Mouse (Mus musculus) liver, embryonic 16.5 days (tissue): ENCODE results near the gene Zfp595. TPM values are rescaled to one million over a fixed set of nuclear protein-coding genes. Genes with fewer than 3 reads are reported as not detected.
"Not testable (repeated sequence)": the region's sequence is repeated elsewhere in the genome, so short reads cannot be mapped to it uniquely, and the experiment has no call there.

ENCODE experiments used
- ATAC-seq: fragments of 200-750 bp; cut with Nextera tagmentation; 2 replicates; pipeline ENCODE4 v1.8.0; 2017; ENCODE audit warnings: low read depth, mild to moderate bottlenecking, moderate number of reproducible peaks, moderate library complexity
- H3K27ac ChIP-seq: fragments of 300-500 bp; sonication (generic); 2 replicates; pipeline ENCODE4 v1.5.1; 2014; ENCODE audit warnings: mild to moderate bottlenecking, low read length
- H3K27me3 ChIP-seq: fragments of 300-500 bp; sonication (generic); 2 replicates; pipeline ENCODE4 v1.6.1; 2014; ENCODE audit warnings: low read depth, low read length, mixed read lengths; ENCODE audit not compliant: control insufficient read depth, insufficient read depth
- H3K36me3 ChIP-seq: fragments of 300-500 bp; sonication (generic); 2 replicates; pipeline ENCODE4 v1.6.1; 2014; ENCODE audit warnings: mild to moderate bottlenecking; ENCODE audit not compliant: control insufficient read depth, insufficient read depth
- H3K4me1 ChIP-seq: fragments of 300-500 bp; sonication (generic); 2 replicates; pipeline ENCODE4 v1.6.1; 2014; ENCODE audit warnings: low read depth, low read length, mixed read lengths; ENCODE audit not compliant: control insufficient read depth
- H3K4me2 ChIP-seq: fragments of 300-500 bp; sonication (generic); 2 replicates; pipeline ENCODE4 v1.6.1; 2014; ENCODE audit warnings: low read depth, low read length, mixed read lengths
- H3K4me3 ChIP-seq: fragments of 300-500 bp; sonication (generic); 2 replicates; pipeline ENCODE4 v1.5.1; 2014; ENCODE audit warnings: low read depth, mild to moderate bottlenecking, low read length
- H3K9ac ChIP-seq: fragments of 300-500 bp; sonication (generic); 2 replicates; pipeline ENCODE4 v1.6.1; 2014; ENCODE audit warnings: low read depth, low read length
- H3K9me3 ChIP-seq: fragments of 300-500 bp; sonication (generic); replicated peaks from 2 replicates; pipeline ENCODE4 v1.6.1; 2016; ENCODE audit warnings: low read length; ENCODE audit not compliant: control insufficient read depth
- WGBS: fragments of 180-500 bp; shearing (Covaris S2); extraction: QIAGEN DNeasy Blood & Tissue Kit; methylation state at CpG from one replicate; pipeline ENCODE4 v1.1.7; 2014; ENCODE audit not compliant: insufficient replicate concordance; 5-methylcytosine and 5-hydroxymethylcytosine counted together
- polyA plus RNA-seq: library from polyadenylated mRNA; unstranded; fragments of >200 nt; fragmentation: Nextera tagmentation; extraction: Ambion mirVana; gene quantifications from 2 replicates; pipeline ENCODE4 v1.2.1, GENCODE M21; 2015

Gene Zfp595
- polyA plus RNA-seq, 1 experiment from 2014 or later: 0.65 TPM

DNA sequence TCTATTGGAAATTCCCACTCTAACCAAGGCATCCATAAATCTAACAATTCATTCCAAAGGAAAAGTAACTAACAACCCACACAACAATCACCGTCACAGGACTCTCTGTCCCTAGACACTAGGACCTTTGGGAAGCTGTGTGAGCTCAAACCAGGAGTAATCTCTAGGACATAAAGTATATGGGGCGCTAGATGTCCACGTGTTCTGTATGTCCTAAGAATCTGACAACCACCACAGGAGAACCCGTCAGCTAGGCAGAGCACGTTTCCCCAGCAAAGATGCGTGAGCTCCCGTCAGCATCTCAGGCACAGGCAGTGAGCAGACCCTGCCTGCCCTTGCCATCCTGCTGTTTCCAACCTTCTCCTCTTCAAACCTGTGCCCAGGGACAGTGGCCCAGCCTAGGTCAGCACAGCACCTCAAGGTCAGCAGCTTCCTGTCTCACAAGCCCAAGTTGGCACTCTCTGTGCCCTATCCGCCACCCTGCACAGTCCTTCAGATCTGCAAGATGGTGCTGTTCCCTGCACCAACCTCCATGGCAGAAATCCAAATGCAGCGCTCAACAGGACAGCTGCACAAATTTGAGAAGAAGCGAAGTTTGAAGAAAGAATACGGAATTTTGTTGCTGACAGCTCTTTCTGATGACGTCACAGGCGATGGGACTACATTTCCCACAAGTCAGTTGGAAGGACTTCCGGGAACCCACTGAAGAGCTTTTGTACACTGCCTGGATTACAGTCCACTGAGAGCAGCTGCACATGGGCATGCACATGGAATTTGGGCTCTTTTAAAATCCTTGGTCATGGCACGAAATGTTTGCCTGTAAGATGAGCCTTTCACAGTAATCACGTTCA lies 26.3 kb downstream of the Zfp595 start, which contains the start of gene Zfp457:
Gene Zfp457 (minus strand): TSS at position 664 of the 851 bp plus-strand sequence.
- 6% methylated on average over 16 of the region's 16 CpGs for WGBS
- Histone ChIP-seq H3K27ac (no peak within 1 kb of the TSS), H3K4me1 (peaks cover 7% of the 10 kb centered on the region), H3K9me3 (no peaks in the 10 kb centered on the region), H3K27me3 (no peaks in the 10 kb centered on the region), H3K4me2 (peak within 1 kb of the TSS; percentile 92), H3K4me3 (peak within 1 kb of the TSS; percentile 73), H3K9ac (peak within 1 kb of the TSS; percentile 68), H3K36me3 (no peaks in the 10 kb centered on the region)
- peak; percentile 97 for ATAC-seq

DNA sequence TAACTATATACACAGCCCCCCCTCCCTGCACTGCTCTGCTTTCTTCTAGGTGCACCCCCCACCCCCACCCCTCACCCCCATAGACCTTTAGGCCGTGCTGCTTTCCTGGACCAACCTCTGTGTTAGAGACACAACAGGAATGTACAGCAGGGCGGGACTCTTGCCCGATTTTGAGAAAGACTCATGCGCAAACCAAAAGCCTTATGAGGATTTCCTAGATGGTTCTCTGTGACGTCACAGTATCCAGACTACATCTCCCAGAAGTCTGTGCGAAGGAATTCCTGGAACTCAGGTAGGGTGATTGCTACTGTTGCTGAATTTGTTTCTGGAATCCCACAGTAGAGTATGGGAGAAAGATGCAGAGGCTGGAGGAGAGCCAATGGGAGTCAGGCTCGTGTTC lies 54.1 kb downstream of the Zfp595 start, which contains the start of gene Zfp458:
Gene Zfp458 (minus strand): TSS at position 153 of the 400 bp plus-strand sequence.
- H3K27ac ChIP-seq: no peak within 1 kb of the TSS
- no peak within 1 kb of the TSS for H3K4me2 ChIP-seq
- WGBS: 29% methylated on average over 7 of the region's 7 CpGs
- H3K4me3 ChIP-seq: no peak within 1 kb of the TSS
- H3K9me3 ChIP-seq: no peaks in the 10 kb centered on the region
- no peak for ATAC-seq
- H3K9ac ChIP-seq: no peak within 1 kb of the TSS
- no peaks in the 10 kb centered on the region for H3K36me3 ChIP-seq
- H3K4me1 ChIP-seq: no peaks in the 10 kb centered on the region
- H3K27me3 ChIP-seq: no peaks in the 10 kb centered on the region

DNA sequence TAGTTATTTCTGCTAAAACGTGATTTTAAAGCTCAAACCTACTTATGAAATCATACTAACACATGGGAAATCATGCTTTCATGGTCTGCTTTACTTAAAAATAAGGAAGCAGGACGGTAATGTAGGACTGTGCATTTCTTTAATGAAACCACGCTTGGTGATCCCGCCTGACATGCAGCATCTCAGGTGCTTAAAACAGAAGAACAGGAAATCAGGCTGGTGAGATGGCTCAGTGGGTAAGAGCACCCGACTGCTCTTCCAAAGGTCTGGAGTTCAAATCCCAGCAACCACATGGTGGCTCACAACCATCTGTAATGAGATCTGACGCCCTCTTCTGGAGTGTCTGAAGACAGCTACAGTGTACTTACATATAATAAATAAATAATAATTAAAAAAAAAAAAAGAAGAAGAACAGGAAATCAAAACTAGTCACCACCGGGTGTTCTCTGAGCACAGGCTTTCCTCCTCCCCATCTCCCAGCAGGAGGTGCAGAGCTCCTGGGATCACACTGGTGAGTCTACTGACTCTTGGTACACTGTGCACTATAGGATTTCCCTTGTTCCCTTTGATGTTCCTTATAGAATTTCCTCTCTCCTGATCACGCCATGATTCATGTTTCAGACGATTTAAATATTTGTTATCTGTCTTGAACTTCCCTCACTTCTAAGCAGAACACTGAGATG lies 62.8 kb downstream of the Zfp595 start:
- H3K4me1 ChIP-seq, H3K27me3 ChIP-seq, H3K27ac ChIP-seq, H3K9me3 ChIP-seq, H3K36me3 ChIP-seq: not testable (repeated sequence)
- ATAC-seq: 0 out of 2 replicates have a peak, but pooled peaks have one; percentile 19
- Histone ChIP-seq H3K4me2 (peak overlapping the region; percentile 72), H3K4me3 (peak overlapping the region; percentile 79), H3K9ac (peak overlapping the region; percentile 77)
- 30% methylated on average over 8 of the region's 9 CpGs for WGBS

DNA sequence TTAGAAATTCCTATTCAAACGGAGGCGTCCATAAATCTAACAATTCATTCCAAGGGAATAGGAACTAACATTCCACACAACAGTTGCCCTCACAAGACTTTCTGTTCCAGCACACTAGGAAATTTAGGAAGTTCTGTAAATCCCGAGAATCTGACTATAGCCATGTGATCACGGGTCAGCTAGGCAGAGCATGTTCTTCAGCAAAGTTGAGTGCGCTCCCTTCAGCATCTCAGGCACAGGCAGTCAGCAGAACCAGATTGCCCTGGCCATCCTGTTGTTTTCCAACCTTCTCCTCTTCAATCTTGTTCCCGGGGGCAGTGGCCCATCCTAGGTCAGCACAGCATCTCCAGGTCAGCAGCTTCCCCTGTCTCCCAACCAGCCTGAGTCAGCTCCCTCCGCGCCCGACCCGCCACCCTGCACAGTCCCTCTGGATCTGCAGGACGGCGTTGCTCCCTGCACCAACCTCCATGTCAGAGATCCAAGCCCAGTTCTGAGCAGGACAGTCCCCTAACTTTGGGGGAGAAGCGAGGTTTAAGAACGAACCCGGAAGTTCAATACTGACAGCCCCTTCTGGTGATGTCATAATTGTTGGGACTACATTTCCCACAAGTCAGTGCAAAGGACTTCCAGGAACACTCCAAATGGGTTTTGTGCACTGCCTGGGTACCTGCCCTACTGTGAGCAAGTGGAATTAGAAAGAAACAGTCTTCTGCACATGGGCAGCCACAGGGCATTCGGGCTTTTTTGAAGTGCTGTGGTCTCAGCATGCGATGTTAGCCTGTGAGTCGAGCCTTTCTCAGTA lies 63.6 kb downstream of the Zfp595 start:
- Histone ChIP-seq H3K4me2 (peak overlapping the region; percentile 72), H3K4me3 (peak overlapping the region; percentile 79), H3K9me3 (no peaks in the 10 kb centered on the region; the same call in 1 of the 2 replicates), H3K27me3 (no peaks in the 10 kb centered on the region), H3K36me3 (no peaks in the 10 kb centered on the region), H3K27ac (peak overlapping the region; percentile 59), H3K9ac (peak overlapping the region; percentile 77), H3K4me1 (no peaks in the 10 kb centered on the region; the same call in 1 of the 2 replicates)
- ATAC-seq: peak; percentile 96
- 6% methylated on average over 18 of the region's 18 CpGs for WGBS

Other genes with a start within 250 kb of the Zfp595 start
- gene Zfp708, start 234.6 kb downstream of the Zfp595 start, polyA plus RNA-seq: 0.60 and 0.83 TPM in 2 replicates
- gene Gm28557, start 224.0 kb downstream of the Zfp595 start, polyA plus RNA-seq: 1.1 and 1.2 TPM in 2 replicates
- gene Rslcan18, start 216.3 kb downstream of the Zfp595 start, polyA plus RNA-seq: 0.17 and 0.26 TPM in 2 replicates
- 0.44 and 0.49 TPM in 2 replicates for gene Zfp759, start 210.9 kb downstream of the Zfp595 start, polyA plus RNA-seq
- gene Rsl1, start 159.4 kb downstream of the Zfp595 start, polyA plus RNA-seq: 1.3 TPM in 2 replicates
- gene Zfp455, start 138.1 kb downstream of the Zfp595 start, polyA plus RNA-seq: 0.28 and 0.35 TPM in 2 replicates
- 0.41 and 0.50 TPM in 2 replicates for gene Zfp458, start 54.1 kb downstream of the Zfp595 start, polyA plus RNA-seq
- gene Zfp457, start 26.1 kb downstream of the Zfp595 start, polyA plus RNA-seq: 0.46 TPM in 1 of 2 replicates, not detected in the other
- gene Gm28044, start 28.0 kb upstream of the Zfp595 start, polyA plus RNA-seq: 0.19 TPM in 1 of 2 replicates, not detected in the other
- gene Zfp953, start 28.0 kb upstream of the Zfp595 start, polyA plus RNA-seq: 0.62 and 0.63 TPM in 2 replicates
- gene Gm28041, start 43.2 kb upstream of the Zfp595 start, polyA plus RNA-seq: 0.13 and 0.35 TPM in 2 replicates
- 0.36 and 0.47 TPM in 2 replicates for gene Zfp456, start 43.2 kb upstream of the Zfp595 start, polyA plus RNA-seq
- 1.5 and 2.1 TPM in 2 replicates for gene Zfp429, start 67.2 kb upstream of the Zfp595 start, polyA plus RNA-seq
- 0.09 and 0.14 TPM in 2 replicates for gene Zfp459, start 88.8 kb upstream of the Zfp595 start, polyA plus RNA-seq
- gene Zfp874a, start 119.1 kb upstream of the Zfp595 start, polyA plus RNA-seq: 7.3 and 7.7 TPM in 2 replicates
- 3.0 and 3.2 TPM in 2 replicates for gene Zfp874b, start 151.7 kb upstream of the Zfp595 start, polyA plus RNA-seq
- gene Zfp58, start 168.0 kb upstream of the Zfp595 start, polyA plus RNA-seq: 2.3 and 3.0 TPM in 2 replicates
- not detected in 2 replicates for gene Gm26965, start 193.6 kb upstream of the Zfp595 start, polyA plus RNA-seq
- 6.3 and 7.8 TPM in 2 replicates for gene Zfp87, start 193.6 kb upstream of the Zfp595 start, polyA plus RNA-seq
- gene Zfp748, start 221.3 kb upstream of the Zfp595 start, polyA plus RNA-seq: 3.9 and 4.0 TPM in 2 replicates